Mouse (Mus musculus) olfactory bulb, adult 2 months (tissue): ENCODE measurements around the gene Prdm16. TPM values are rescaled to one million over a fixed set of nuclear protein-coding genes. Genes with fewer than 3 reads are reported as not detected.

Experiments used
- H3K27ac ChIP-seq: fragments of 200-500 bp; 2 replicates; pipeline ENCODE4 v1.5.1; 2012; ENCODE audit warnings: low read depth, low read length; ENCODE audit not compliant: insufficient read depth
- H3K4me1 ChIP-seq: fragments of 200-500 bp; 2 replicates; pipeline ENCODE4 v1.6.1; 2012; ENCODE audit warnings: low read length; ENCODE audit not compliant: control insufficient read depth, insufficient read depth
- H3K4me3 ChIP-seq: fragments of 200-500 bp; 2 replicates; pipeline ENCODE4 v1.5.1; 2012; ENCODE audit warnings: mild to moderate bottlenecking, low read depth, low read length, moderate library complexity; ENCODE audit not compliant: insufficient read depth
- CTCF ChIP-seq: fragments of 200-500 bp; IDR thresholded peaks from 2 replicates; pipeline ENCODE4 v1.5.1; 2012; ENCODE audit warnings: low read depth, mild to moderate bottlenecking, low read length, moderate library complexity; ENCODE audit not compliant: insufficient read depth
- POLR2A ChIP-seq: fragments of 200-500 bp; IDR thresholded peaks from 2 replicates; pipeline ENCODE4 v1.6.1; 2012; ENCODE audit warnings: mild to moderate bottlenecking, low read depth, low read length, moderate library complexity; ENCODE audit not compliant: insufficient read depth
- WGBS: fragments of 180-500 bp; shearing (Covaris S2); methylation state at CpG from one replicate; pipeline ENCODE4 v1.1.7; 2018; 5-methylcytosine and 5-hydroxymethylcytosine counted together
- polyA plus RNA-seq: library from polyadenylated mRNA; stranded (reverse); fragments of >200 nt; gene quantifications from 2 replicates; pipeline ENCODE4 v1.2.4, GENCODE M21; 2012; ENCODE audit warnings: low replicate concordance; ENCODE audit not compliant: missing spikeins, insufficient read depth, insufficient read length

The Prdm16 gene
- polyA plus RNA-seq, 1 experiment = not detected

DNA sequence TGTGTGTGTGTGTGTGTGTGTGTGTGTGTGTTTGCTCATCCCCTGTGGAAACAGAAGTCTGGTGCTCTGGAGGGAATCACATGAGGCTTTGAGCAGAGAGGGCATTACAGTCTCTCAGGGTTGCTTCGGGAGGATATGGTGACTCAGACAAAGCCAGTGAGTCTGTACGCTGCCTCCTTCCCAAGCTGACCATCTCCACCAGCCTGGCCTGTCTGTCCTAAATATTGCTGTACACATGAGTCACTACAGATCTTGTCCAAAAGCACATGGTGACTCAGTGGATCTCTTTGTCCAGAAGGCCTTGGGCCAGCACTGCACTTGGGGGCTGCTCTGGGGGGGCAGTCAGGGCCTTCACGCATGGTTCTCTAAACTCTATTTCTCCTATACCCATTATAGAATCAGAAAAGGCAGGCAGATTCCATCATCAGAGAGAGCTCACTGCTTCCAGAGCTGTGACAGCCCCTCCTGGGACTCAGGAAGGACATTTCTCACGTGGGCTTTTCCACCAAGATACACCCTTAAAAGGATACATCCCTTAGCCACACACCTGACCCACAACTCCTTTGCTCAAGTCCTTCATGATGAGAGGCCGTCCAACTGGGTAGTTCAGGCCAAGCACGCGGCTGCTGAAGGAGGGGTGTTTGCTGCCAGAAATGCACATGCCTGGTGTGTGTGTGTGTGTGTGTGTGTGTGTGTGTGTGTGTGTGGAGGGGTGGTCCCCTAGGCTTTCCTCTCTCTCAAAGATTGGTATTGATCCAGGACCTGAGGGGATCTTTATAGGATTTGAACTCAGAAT is 114.6 kb downstream of the Prdm16 start:
- 84% methylated on average over 7 of the region's 7 CpGs for WGBS
- Histone ChIP-seq H3K27ac (no peak overlapping the region), H3K4me3 (no peak overlapping the region), H3K4me1 (peaks cover 17% of the 10 kb centered on the region)
- no peak for TF ChIP-seq CTCF
- no peak for TF ChIP-seq POLR2A

- Histone ChIP-seq H3K4me3 (no peak overlapping the region), H3K4me1 (peaks cover 17% of the 10 kb centered on the region), H3K27ac (no peak overlapping the region)
- TF ChIP-seq CTCF (no peak), POLR2A (no peak)
- WGBS = 39% methylated on average over 16 of the region's 16 CpGs
Measured at GRCm38 (mm10) chr4:154519470-154520037, 117.1 kb downstream of the Prdm16 start.

DNA sequence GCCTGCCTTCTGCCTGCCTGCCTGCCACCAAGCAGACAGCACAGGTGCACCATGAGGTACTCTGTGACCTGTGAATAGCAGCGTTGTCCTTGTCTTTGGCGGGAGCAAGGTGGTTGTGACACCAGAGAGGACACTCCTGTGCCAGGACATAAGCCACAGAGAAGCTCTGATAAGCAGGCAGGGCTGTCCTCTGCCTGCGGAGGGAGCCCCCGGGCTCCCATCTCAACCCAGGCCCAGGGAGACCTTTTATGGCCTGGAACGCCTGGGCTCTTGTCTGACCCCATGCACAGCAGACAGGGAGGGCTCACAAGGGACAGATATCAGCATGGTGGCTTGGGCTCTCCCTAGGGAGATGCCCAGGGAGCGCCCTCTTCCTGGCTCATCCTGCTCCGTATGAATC is 118.7 kb downstream of the Prdm16 start:
- TF ChIP-seq POLR2A (no peak), CTCF (no peak)
- peaks cover 17% of the 10 kb centered on the region for H3K4me1 ChIP-seq
- no peak overlapping the region for H3K4me3 ChIP-seq
- H3K27ac ChIP-seq = no peak overlapping the region
- 94% methylated on average over 7 of the region's 7 CpGs for WGBS

DNA sequence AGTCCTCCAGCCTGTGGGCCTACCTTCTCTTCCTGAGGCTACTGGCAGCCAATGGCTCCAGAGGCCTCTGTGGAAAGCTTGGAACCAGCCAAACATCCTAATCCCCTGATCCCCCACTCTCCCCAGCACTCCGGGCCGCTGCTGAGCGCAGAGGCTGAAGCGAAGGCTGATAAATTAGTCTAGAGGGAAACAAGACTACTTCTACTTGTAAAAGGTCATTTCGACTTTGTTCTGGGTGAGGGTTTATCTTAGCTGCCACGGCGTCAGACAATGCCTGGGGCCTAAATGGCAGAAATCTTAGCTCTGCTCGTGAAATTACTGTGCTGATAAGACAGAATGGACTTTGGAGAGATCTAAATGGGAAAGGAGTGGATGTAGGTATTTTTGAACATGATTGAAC is 120.2 kb downstream of the Prdm16 start:
- Histone ChIP-seq H3K27ac (no peak overlapping the region), H3K4me3 (no peak overlapping the region), H3K4me1 (peaks cover 15% of the 10 kb centered on the region)
- 89% methylated on average over 8 of the region's 8 CpGs for WGBS
- no peak for TF ChIP-seq POLR2A

DNA sequence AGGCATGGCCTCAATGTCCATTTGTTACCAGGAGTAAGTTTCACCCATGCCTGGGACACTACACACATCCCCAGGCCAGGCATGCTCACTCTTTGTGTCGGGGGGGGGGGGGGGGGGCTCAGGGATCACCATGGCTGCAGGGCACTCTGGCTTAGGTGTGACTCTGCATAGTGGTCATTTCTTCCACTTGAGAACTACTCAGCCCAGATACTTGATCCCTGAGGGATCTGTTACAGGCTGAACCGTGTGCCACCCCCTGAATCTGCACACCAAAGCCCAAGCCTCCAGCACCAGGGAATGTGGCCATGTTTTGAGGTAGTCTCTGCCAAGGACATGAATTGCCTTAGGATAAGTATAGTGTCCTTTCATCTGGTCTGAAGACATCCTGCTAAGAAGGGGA is 123.0 kb downstream of the Prdm16 start:
- whole genome bisulfite sequencing = 70% methylated on average over 2 of the region's 2 CpGs
- H3K4me3 ChIP-seq = no peak overlapping the region
- H3K4me1 ChIP-seq = no peaks in the 10 kb centered on the region
- no peak overlapping the region for H3K27ac ChIP-seq
- TF ChIP-seq POLR2A (no peak), CTCF (no peak)

GRCm38 (mm10) chr4:154512518-154513090 is 124.1 kb downstream of the Prdm16 start:
- TF ChIP-seq CTCF = no peak
- no peak for TF ChIP-seq POLR2A
- H3K4me1 ChIP-seq = no peaks in the 10 kb centered on the region
- WGBS = 37% methylated on average over 15 of the region's 15 CpGs
- H3K4me3 ChIP-seq = no peak overlapping the region
- H3K27ac ChIP-seq = no peak overlapping the region

DNA sequence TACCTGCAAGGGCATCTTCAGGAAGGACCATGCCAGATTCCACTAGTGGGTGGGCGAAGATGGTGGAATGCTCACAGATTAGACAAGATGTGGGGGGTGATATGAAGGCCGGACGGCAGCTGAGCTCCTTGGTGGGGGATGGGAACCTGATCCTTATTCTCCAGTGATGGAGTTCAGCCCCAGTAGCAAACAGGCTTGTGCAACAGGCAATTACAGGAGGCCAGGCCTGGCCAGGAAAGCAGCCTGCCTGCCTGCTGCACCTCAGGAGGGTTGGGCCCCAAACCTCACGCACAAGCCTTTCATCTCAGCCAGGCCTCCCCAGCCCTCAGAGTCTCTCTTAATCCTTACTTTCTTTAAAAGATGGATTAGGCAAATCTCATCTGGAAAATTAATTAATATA is 124.9 kb downstream of the Prdm16 start:
- Histone ChIP-seq H3K27ac (no peak overlapping the region), H3K4me3 (no peak overlapping the region), H3K4me1 (peaks cover 4% of the 10 kb centered on the region; the same call in 1 of the 2 replicates)
- TF ChIP-seq POLR2A (no peak), CTCF (no peak)
- WGBS = 85% methylated on average over 4 of the region's 4 CpGs

- Histone ChIP-seq H3K4me1 (peaks cover 14% of the 10 kb centered on the region; the same call in 1 of the 2 replicates), H3K4me3 (no peak overlapping the region), H3K27ac (no peak overlapping the region)
- WGBS = 10% methylated on average over 20 of the region's 20 CpGs
- no peak for TF ChIP-seq CTCF
- no peak for TF ChIP-seq POLR2A
Measured at GRCm38 (mm10) chr4:154506774-154507435, 129.8 kb downstream of the Prdm16 start.

GRCm38 (mm10) chr4:154505313-154505712 is 131.4 kb downstream of the Prdm16 start:
- no peak overlapping the region for H3K27ac ChIP-seq
- H3K4me3 ChIP-seq = no peak overlapping the region
- 95% methylated on average over 5 of the region's 5 CpGs for WGBS
- TF ChIP-seq POLR2A = no peak
- TF ChIP-seq CTCF = no peak
- peaks cover 14% of the 10 kb centered on the region; the same call in 1 of the 2 replicates for H3K4me1 ChIP-seq

GRCm38 (mm10) chr4:154503260-154503829 is 133.3 kb downstream of the Prdm16 start:
- WGBS = 25% methylated on average over 21 of the region's 21 CpGs
- H3K27ac ChIP-seq = no peak overlapping the region
- H3K4me1 ChIP-seq = peaks cover 30% of the 10 kb centered on the region

More at GRCm38 (mm10) chr4:154503260-154503829, 133.3 kb downstream of the Prdm16 start:
- TF ChIP-seq POLR2A = no peak
- no peak for TF ChIP-seq CTCF
- H3K4me3 ChIP-seq = no peak overlapping the region
